Mouse (Mus musculus): ENCODE measurements at regions not wholly inside any gene's neighbourhood (a gene's known extent, or its start where the extent isn't known, plus 50 kb on each side); places are given as distances from the start of the nearest gene placed in this dataset.

- TF ChIP-seq POLR2A (IDR thresholded peaks at IDR 0.05; ENCODE audit: low read depth, low read length) (no peak), CTCF (IDR thresholded peaks at IDR 0.05; ENCODE audit: extremely low read depth, insufficient read length, insufficient replicate concordance, low read depth, low read length) (no peak)
Measured at GRCm38 (mm10) chr6:135590084-135590483, 227.7 kb downstream of the Emp1 start.

All from small intestine, adult 2 months (tissue).